22 mouse cellular contexts compared by ENCODE assay signal in genomic region chr7:118986369-118986768, GRCm38 (mm10).
"Had no signal": no experiment of that assay in that cellular context is flagged by ENCODE, and none has a peak within 500 bp of the region (broad histone marks: within the 10 kb centered on the region; RNA-seq: fewer than 3 reads in every experiment).

No protein-coding gene starts in this region.

- DNase-seq: kidney, adult 11 months; kidney, adult 8-10 months; kidney, postnatal 10 days; kidney, postnatal 36 days; layer of hippocampus, adult 9-11 months; liver; lung, adult 18-20 months; lung, postnatal 14 days; lung, postnatal 4 days; midbrain, embryonic 14.5 days; right cerebral cortex, adult 18-20 months; right cerebral cortex, postnatal 14 days; right cerebral cortex, postnatal 4 days; thymus, adult 18-20 months; thymus, postnatal 36 days had no signal

- H3K27ac ChIP-seq: kidney, embryonic 15.5 days; limb, embryonic 10.5 days; limb, embryonic 13.5 days; liver, embryonic 12.5 days; liver, embryonic 15.5 days; lung, embryonic 15.5 days; stomach, postnatal 0 days had no signal

- H3K9ac ChIP-seq: kidney, embryonic 15.5 days; limb, embryonic 13.5 days; liver, embryonic 12.5 days; liver, embryonic 15.5 days; lung, embryonic 15.5 days had no signal

- H3K4me1 ChIP-seq: liver, embryonic 12.5 days; liver, embryonic 15.5 days had no signal

- ATAC-seq: liver, embryonic 12.5 days had no signal

- H3K4me2 ChIP-seq: kidney, embryonic 15.5 days; limb, embryonic 13.5 days; liver, embryonic 12.5 days; liver, embryonic 15.5 days; lung, embryonic 15.5 days had no signal

- H3K27me3 ChIP-seq: kidney, embryonic 15.5 days; limb, embryonic 13.5 days; liver, embryonic 12.5 days; liver, embryonic 15.5 days; lung, embryonic 15.5 days had no signal

- H3K9me3 ChIP-seq: kidney, embryonic 15.5 days; limb, embryonic 10.5 days; limb, embryonic 13.5 days; liver, embryonic 12.5 days; liver, embryonic 15.5 days; lung, embryonic 15.5 days had no signal

- H3K4me3 ChIP-seq: kidney, embryonic 15.5 days; limb, embryonic 10.5 days; limb, embryonic 13.5 days; liver, embryonic 12.5 days; liver, embryonic 15.5 days; lung, embryonic 15.5 days had no signal

- H3K36me3 ChIP-seq: liver, embryonic 12.5 days; liver, embryonic 15.5 days had no signal
